Mouse (Mus musculus) MEL (cell line): ENCODE results near the gene Galnt18. TPM values are rescaled to one million over a fixed set of nuclear protein-coding genes. Genes with fewer than 3 reads are reported as not detected.

Source experiments
- DNase-seq: peaks from one replicate; pipeline ENCODE4 v3.0.0; 2011; ENCODE audit warnings: low read depth, low spot score
- H3K27ac ChIP-seq: 2 replicates; pipeline ENCODE4 v1.5.1; 2012; ENCODE audit warnings: low read depth, mild to moderate bottlenecking, control low read depth, low read length, moderate library complexity; ENCODE audit not compliant: control insufficient read depth
- H3K27me3 ChIP-seq, 2 experiments: fragments of 150-350 bp in 1 of 2; sonication (generic) in 1 of 2; 2 replicates each; pipeline ENCODE4 v1.6.1; 2012; ENCODE audit warnings: low read length in 2 of 2, mild to moderate bottlenecking in 2 of 2, improper control_type of control experiment in 1 of 2, moderate library complexity in 1 of 2; ENCODE audit not compliant: insufficient read depth in 2 of 2, control insufficient read depth in 1 of 2
- H3K36me3 ChIP-seq, 2 experiments: 2 replicates each; pipeline ENCODE4 v1.6.1; 2012 to 2014; ENCODE audit warnings: low read length in 2 of 2, improper control_type of control experiment in 1 of 2, inconsistent platforms in 1 of 2, mild to moderate bottlenecking in 1 of 2; ENCODE audit not compliant: insufficient read depth in 2 of 2, control insufficient read depth in 1 of 2
- H3K4me1 ChIP-seq, 2 experiments: fragments of 150-350 bp in 1 of 2; sonication (generic) in 1 of 2; 2 replicates each; pipeline ENCODE4 v1.6.1; 2012; ENCODE audit warnings: low read length in 2 of 2, improper control_type of control experiment in 1 of 2, mild to moderate bottlenecking in 1 of 2; ENCODE audit not compliant: insufficient read depth in 2 of 2, control insufficient read depth in 1 of 2
- H3K4me3 ChIP-seq, 2 experiments: fragments of 150-350 bp in 1 of 2; sonication (generic) in 1 of 2; 2 replicates each; pipeline ENCODE4 v1.5.1; 2012; ENCODE audit warnings: low read depth in 2 of 2, low read length in 2 of 2, mild to moderate bottlenecking in 2 of 2, moderate library complexity in 2 of 2, control low read depth in 1 of 2, improper control_type of control experiment in 1 of 2; ENCODE audit not compliant: control insufficient read depth in 1 of 2, insufficient read depth in 1 of 2
- H3K79me2 ChIP-seq: 2 replicates; pipeline ENCODE4 v1.6.1; 2012; ENCODE audit warnings: mild to moderate bottlenecking, low read length, moderate library complexity; ENCODE audit not compliant: control insufficient read depth, poor library complexity, insufficient read depth
- H3K9ac ChIP-seq: 2 replicates; pipeline ENCODE4 v1.6.1; 2012; ENCODE audit warnings: low read depth, mild to moderate bottlenecking, control low read depth, low read length, moderate library complexity; ENCODE audit not compliant: control insufficient read depth, poor library complexity, severe bottlenecking
- H3K9me3 ChIP-seq: fragments of 150-350 bp; sonication (generic); replicated peaks from 2 replicates; pipeline ENCODE4 v1.6.1; 2012; ENCODE audit warnings: mild to moderate bottlenecking, low read length, improper control_type of control experiment, moderate library complexity; ENCODE audit not compliant: insufficient read depth
- BHLHE40 ChIP-seq: IDR thresholded peaks from 2 replicates; pipeline ENCODE4 v1.6.1; 2012; ENCODE audit warnings: low read depth, mild to moderate bottlenecking, inconsistent platforms, low read length, improper control_type of control experiment, borderline replicate concordance
- CHD2 ChIP-seq: IDR thresholded peaks from 2 replicates; pipeline ENCODE4 v1.6.1; 2011; ENCODE audit warnings: low read length, improper control_type of control experiment
- ELF1 ChIP-seq: IDR thresholded peaks from 2 replicates; pipeline ENCODE4 v1.6.1; 2014; ENCODE audit warnings: low read depth, mild to moderate bottlenecking, inconsistent platforms, low read length, improper control_type of control experiment, moderate library complexity
- ETS1 ChIP-seq: IDR thresholded peaks from 2 replicates; pipeline ENCODE4 v1.6.1; 2012; ENCODE audit warnings: low read depth, mild to moderate bottlenecking, inconsistent platforms, low read length, improper control_type of control experiment, moderate library complexity
- GATA1 ChIP-seq: IDR thresholded peaks from 2 replicates; pipeline ENCODE4 v1.6.1; 2011; ENCODE audit warnings: low read depth, low read length, improper control_type of control experiment
- HCFC1 ChIP-seq: IDR thresholded peaks from 2 replicates; pipeline ENCODE4 v1.6.1; 2012; ENCODE audit warnings: low read depth, mild to moderate bottlenecking, inconsistent platforms, low read length, improper control_type of control experiment, moderate library complexity
- JUND ChIP-seq: IDR thresholded peaks from 2 replicates; pipeline ENCODE4 v1.6.1; 2011; ENCODE audit warnings: low read depth, mild to moderate bottlenecking, improper control_type of control experiment, low read length
- KAT2A ChIP-seq: conservative IDR thresholded peaks from 2 replicates; pipeline ENCODE4 v1.6.1; 2012; ENCODE audit warnings: low read depth, low read length, improper control_type of control experiment, inconsistent platforms
- MAFK ChIP-seq: IDR thresholded peaks from 2 replicates; pipeline ENCODE4 v1.6.1; 2011; ENCODE audit warnings: low read depth, mild to moderate bottlenecking, low read length, improper control_type of control experiment, borderline replicate concordance
- MAX ChIP-seq: IDR thresholded peaks from 2 replicates; pipeline ENCODE4 v1.6.1; 2011; ENCODE audit warnings: low read length, improper control_type of control experiment
- MXI1 ChIP-seq: IDR thresholded peaks from 2 replicates; pipeline ENCODE4 v1.6.1; 2011; ENCODE audit warnings: mild to moderate bottlenecking, low read depth, low read length, improper control_type of control experiment
- MYB ChIP-seq: IDR thresholded peaks from 2 replicates; pipeline ENCODE4 v1.6.1; 2011; ENCODE audit warnings: mild to moderate bottlenecking, low read depth, low read length, improper control_type of control experiment
- MYC ChIP-seq: IDR thresholded peaks from 2 replicates; pipeline ENCODE4 v1.6.1; 2011; ENCODE audit warnings: low read depth, mild to moderate bottlenecking, low read length, improper control_type of control experiment, moderate library complexity
- POLR2A ChIP-seq, 2 experiments: IDR thresholded peaks; 2 replicates each; pipeline ENCODE4 v1.6.1; 2011 to 2012; ENCODE audit warnings: low read length in 2 of 2, mild to moderate bottlenecking in 2 of 2, control low read depth in 1 of 2, improper control_type of control experiment in 1 of 2, low read depth in 1 of 2, moderate library complexity in 1 of 2; ENCODE audit not compliant: control insufficient read depth in 1 of 2, insufficient read depth in 1 of 2, poor library complexity in 1 of 2
- POLR2AphosphoS2 ChIP-seq: IDR thresholded peaks from 2 replicates; pipeline ENCODE4 v1.6.1; 2011; ENCODE audit warnings: low read length, improper control_type of control experiment
- RAD21 ChIP-seq: IDR thresholded peaks from 2 replicates; pipeline ENCODE4 v1.6.1; 2011; ENCODE audit warnings: mild to moderate bottlenecking, low read depth, low read length, improper control_type of control experiment
- RCOR1 ChIP-seq: IDR thresholded peaks from 2 replicates; pipeline ENCODE4 v1.6.1; 2012; ENCODE audit warnings: low read depth, mild to moderate bottlenecking, inconsistent platforms, low read length, improper control_type of control experiment
- SMC3 ChIP-seq: IDR thresholded peaks from 2 replicates; pipeline ENCODE4 v1.6.1; 2011; ENCODE audit warnings: low read depth, low read length, improper control_type of control experiment
- TAL1 ChIP-seq: IDR thresholded peaks from 2 replicates; pipeline ENCODE4 v1.6.1; 2012; ENCODE audit warnings: mild to moderate bottlenecking, inconsistent platforms, low read length, moderate library complexity, mixed read lengths
- TCF12 ChIP-seq: IDR thresholded peaks from 2 replicates; pipeline ENCODE4 v1.6.1; 2014; ENCODE audit warnings: low read depth, mild to moderate bottlenecking, inconsistent platforms, low read length, improper control_type of control experiment, moderate library complexity
- UBTF ChIP-seq: IDR thresholded peaks from 2 replicates; pipeline ENCODE4 v1.6.1; 2012; ENCODE audit warnings: low read depth, mild to moderate bottlenecking, inconsistent platforms, low read length, improper control_type of control experiment, moderate library complexity, borderline replicate concordance; ENCODE audit not compliant: insufficient read depth
- USF2 ChIP-seq, 2 experiments: IDR thresholded peaks; 2 replicates each; pipeline ENCODE4 v1.6.1; 2011 to 2012; ENCODE audit warnings: improper control_type of control experiment in 2 of 2, low read length in 2 of 2, borderline replicate concordance in 1 of 2, inconsistent platforms in 1 of 2, low read depth in 1 of 2, mild to moderate bottlenecking in 1 of 2; ENCODE audit not compliant: insufficient read depth in 1 of 2
- ZC3H11A ChIP-seq: IDR thresholded peaks from 2 replicates; pipeline ENCODE4 v1.6.1; 2012; ENCODE audit warnings: low read depth, mild to moderate bottlenecking, inconsistent platforms, low read length, improper control_type of control experiment
- ZNF384 ChIP-seq: IDR thresholded peaks from 2 replicates; pipeline ENCODE4 v1.6.1; 2012; ENCODE audit warnings: low read depth, mild to moderate bottlenecking, inconsistent platforms, low read length, improper control_type of control experiment
- polyA plus RNA-seq, 2 experiments: library from polyadenylated mRNA; stranded (reverse) in 1 of 2; unstranded in 1 of 2; fragments of >175 nt in 1 of 2; fragments of >200 nt in 1 of 2; gene quantifications; 2 replicates each; pipeline versions ENCODE4 v1.2.1 to v1.2.4; 2012; ENCODE audit warnings: low replicate concordance in 2 of 2, low read depth in 1 of 2; ENCODE audit not compliant: insufficient read length in 2 of 2, insufficient read depth in 1 of 2, missing spikeins in 1 of 2
- total RNA-seq: library from RNA; depleted of rRNA; stranded (reverse); fragments of 300-350 nt; gene quantifications from 2 replicates; pipeline ENCODE4 v1.2.3, GENCODE M21; 2012

Galnt18 gene
- total and polyA plus RNA-seq, 3 experiments = not detected

DNA sequence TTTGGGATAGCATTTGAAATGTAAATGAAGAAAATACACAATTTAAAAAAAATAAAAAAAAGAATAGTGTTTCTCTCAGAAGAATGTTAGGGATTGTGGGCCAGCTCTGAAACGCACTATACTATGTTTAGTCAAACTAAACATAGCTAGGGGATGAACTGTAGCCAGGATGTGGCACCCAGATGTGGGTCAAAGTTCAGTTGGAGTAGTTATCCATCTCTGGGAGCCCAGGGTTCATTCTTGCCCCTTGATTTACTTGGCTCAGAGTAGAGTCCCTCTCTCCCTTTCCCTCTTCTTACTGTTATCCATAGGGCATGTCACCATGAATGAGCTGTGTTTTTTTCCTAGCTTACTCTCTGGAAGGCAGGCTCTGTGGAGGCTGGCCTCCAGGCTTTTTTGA, 165.3 kb downstream of the Galnt18 start:
- Histone ChIP-seq H3K9ac (no peak overlapping the region), H3K4me3 (no peak overlapping the region), H3K4me1 (no peaks in the 10 kb centered on the region), H3K36me3 (no peaks in the 10 kb centered on the region), H3K79me2 (no peaks in the 10 kb centered on the region), H3K27ac (no peak overlapping the region), H3K9me3 (no peaks in the 10 kb centered on the region), H3K27me3 (no peaks in the 10 kb centered on the region)
- no peak for DNase-seq
- TF ChIP-seq KAT2A (no peak), MAFK (no peak), MYC (no peak), CHD2 (no peak), RCOR1 (no peak), MAX (no peak), ELF1 (no peak), BHLHE40 (no peak)

DNA sequence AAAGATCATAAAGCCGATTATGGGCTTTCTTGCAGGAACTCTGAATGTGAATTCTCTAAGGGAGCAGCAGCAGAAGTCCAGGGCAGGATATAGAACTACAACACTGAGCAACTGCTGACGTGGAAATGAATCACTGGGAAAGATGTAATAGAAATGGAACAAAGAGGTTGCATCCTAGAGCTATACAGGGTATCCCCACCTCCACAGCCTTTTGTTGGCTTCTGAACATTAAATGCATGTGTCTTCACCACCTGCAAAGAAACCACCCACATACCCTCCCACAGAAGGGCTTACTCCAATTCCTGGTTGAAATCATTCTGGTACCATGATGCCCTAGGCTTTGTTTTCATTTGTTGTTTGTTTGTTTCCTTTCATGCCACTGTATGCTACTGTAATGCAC, 172.3 kb downstream of the Galnt18 start:
- Histone ChIP-seq H3K36me3 (no peaks in the 10 kb centered on the region), H3K4me1 (no peaks in the 10 kb centered on the region), H3K27ac (no peak overlapping the region), H3K9me3 (no peaks in the 10 kb centered on the region), H3K9ac (no peak overlapping the region), H3K27me3 (no peaks in the 10 kb centered on the region), H3K4me3 (no peak overlapping the region), H3K79me2 (no peaks in the 10 kb centered on the region)
- DNase-seq = no peak
- TF ChIP-seq USF2 (IDR thresholded peaks at IDR 0.05; ENCODE audit: borderline replicate concordance in 1 of 2, insufficient read depth in 1 of 2, low read depth in 1 of 2, low read length in 2 of 2) = no peak
- TF ChIP-seq TAL1 = no peak
- no peak for TF ChIP-seq ZNF384
- TF ChIP-seq UBTF = no peak
- TF ChIP-seq MXI1 = no peak
- TF ChIP-seq RCOR1 = no peak
- TF ChIP-seq RAD21 = no peak
- TF ChIP-seq POLR2A (IDR thresholded peaks at IDR 0.05; ENCODE audit: control insufficient read depth in 1 of 2, insufficient read depth in 1 of 2, low read depth in 1 of 2, low read length in 2 of 2, poor library complexity in 1 of 2) = no peak
- TF ChIP-seq, all 39 proteins: peak for 0

DNA sequence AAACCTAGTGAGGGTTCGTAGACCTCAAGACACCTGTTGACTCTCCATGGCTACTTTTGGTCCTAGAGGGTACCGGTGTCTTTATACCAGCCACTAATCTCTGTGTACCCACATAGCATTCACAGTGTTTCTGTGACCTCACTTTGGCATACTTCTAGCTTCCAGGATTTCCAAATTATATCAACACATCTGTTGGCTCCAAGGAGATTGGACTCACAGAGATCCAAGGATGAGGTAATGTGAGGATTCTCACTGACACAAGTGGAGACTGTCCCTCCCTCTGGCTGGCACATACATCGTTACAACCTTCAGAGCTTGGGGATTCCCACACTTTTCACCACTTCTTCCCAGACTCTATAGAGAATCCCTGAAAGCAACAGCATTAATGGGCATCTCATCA, 173.7 kb downstream of the Galnt18 start:
- DNase-seq = no peak
- no peak overlapping the region for H3K27ac ChIP-seq
- TF ChIP-seq RCOR1 (no peak), ZNF384 (no peak), POLR2A (IDR thresholded peaks at IDR 0.05; ENCODE audit: control insufficient read depth in 1 of 2, insufficient read depth in 1 of 2, low read depth in 1 of 2, low read length in 2 of 2, poor library complexity in 1 of 2) (no peak), SMC3 (no peak), CHD2 (no peak), BHLHE40 (no peak), POLR2AphosphoS2 (no peak), HCFC1 (no peak), UBTF (no peak), ETS1 (no peak), ELF1 (no peak), GATA1 (no peak), ZC3H11A (no peak), TCF12 (no peak), RAD21 (no peak), JUND (no peak), MYB (no peak)
- H3K79me2 ChIP-seq = no peaks in the 10 kb centered on the region
- no peak overlapping the region for H3K9ac ChIP-seq
- no peaks in the 10 kb centered on the region for H3K9me3 ChIP-seq
- no peaks in the 10 kb centered on the region for H3K36me3 ChIP-seq
- H3K4me1 ChIP-seq = no peaks in the 10 kb centered on the region
- H3K4me3 ChIP-seq = no peak overlapping the region
- no peaks in the 10 kb centered on the region for H3K27me3 ChIP-seq
